Mouse (Mus musculus) myocyte (in vitro differentiated cells): ENCODE measurements around the gene Fermt2.

Experiments
- E2F4 ChIP-seq: IDR thresholded peaks from one replicate; pipeline ENCODE4 v1.6.1; 2011; ENCODE audit warnings: mild to moderate bottlenecking, control low read depth, moderate library complexity; ENCODE audit not compliant: insufficient read depth
- MAX ChIP-seq: IDR thresholded peaks from one replicate; pipeline ENCODE4 v1.6.1; 2011; ENCODE audit warnings: low read depth, mild to moderate bottlenecking, control low read depth
- POLR2A ChIP-seq: IDR thresholded peaks from one replicate; pipeline ENCODE4 v1.6.1; 2011; ENCODE audit warnings: low read depth, mild to moderate bottlenecking, control low read depth, moderate library complexity; ENCODE audit not compliant: insufficient read length
- POLR2AphosphoS2 ChIP-seq: IDR thresholded peaks from one replicate; pipeline ENCODE4 v1.6.1; 2011; ENCODE audit warnings: low read depth, control low read depth; ENCODE audit not compliant: insufficient read length

- no peak for TF ChIP-seq E2F4
- no peak for TF ChIP-seq POLR2A
- no peak for TF ChIP-seq MAX
- TF ChIP-seq POLR2AphosphoS2: no peak
Observed at GRCm38 (mm10) chr14:45456502-45456846, 73.4 kb downstream of the Fermt2 start.
